ENCODE assay signal across 23 mouse cellular contexts in genomic region chr4:82870931-82871330, GRCm38 (mm10). TPM values are rescaled to one million over a fixed set of nuclear protein-coding genes. Genes with fewer than 3 reads are reported as not detected.
A peak's percentile ranks its signal among the peaks of the same experiment; 100 is the strongest.
DNase-seq lines count a peak whose midpoint lies in the region; ATAC-seq and TF ChIP-seq lines count a peak whose summit lies in the region.
"Had no signal": no experiment of that assay in that cellular context is flagged by ENCODE, and none has a peak within 500 bp of the region (broad histone marks: within the 10 kb centered on the region; RNA-seq: fewer than 3 reads in every experiment).

No protein-coding gene starts in this region.

- H3K27ac ChIP-seq in forebrain, postnatal 0 days (ENCODE audit: low read depth, low read length) = no peak overlapping the region
- H3K27ac ChIP-seq: embryonic facial prominence, embryonic 12.5 days; forebrain, embryonic 15.5 days; heart, embryonic 13.5 days; hindbrain, embryonic 13.5 days; hindbrain, postnatal 0 days had no signal

- H3K9me3 ChIP-seq in forebrain, postnatal 0 days (ENCODE audit: low read length) = no peaks in the 10 kb centered on the region
- H3K9me3 ChIP-seq: embryonic facial prominence, embryonic 12.5 days; forebrain, embryonic 15.5 days; G1E; heart, embryonic 13.5 days; hindbrain, embryonic 13.5 days had no signal

- no peaks in the 10 kb centered on the region for H3K27me3 ChIP-seq in forebrain, postnatal 0 days (ENCODE audit: insufficient read depth, low read length)
- H3K27me3 ChIP-seq: embryonic facial prominence, embryonic 12.5 days; forebrain, embryonic 15.5 days; heart, embryonic 13.5 days; hindbrain, embryonic 13.5 days had no signal

- H3K36me3 ChIP-seq in forebrain, postnatal 0 days (ENCODE audit: insufficient read depth) = no peaks in the 10 kb centered on the region
- H3K36me3 ChIP-seq: embryonic facial prominence, embryonic 12.5 days; forebrain, embryonic 15.5 days; G1E; heart, embryonic 13.5 days; hindbrain, embryonic 13.5 days had no signal

- no peaks in the 10 kb centered on the region for H3K4me1 ChIP-seq in forebrain, postnatal 0 days (ENCODE audit: insufficient read depth)
- H3K4me1 ChIP-seq: embryonic facial prominence, embryonic 12.5 days; forebrain, embryonic 15.5 days; heart, embryonic 13.5 days; hindbrain, embryonic 13.5 days had no signal

- peak; percentile 96 for ATAC-seq in common myeloid progenitor, adult 5-6 weeks (replicated peaks; ENCODE audit: low read depth, poor library complexity, severe bottlenecking)
- ATAC-seq in megakaryocyte progenitor cell, adult 5-6 weeks (replicated peaks; ENCODE audit: poor library complexity) = peak; percentile 90
- no peak for ATAC-seq in forebrain, postnatal 0 days
- ATAC-seq: CD4-positive, CD25-positive, alpha-beta regulatory T cell, adult 4 months; forebrain, embryonic 15.5 days; hindbrain, postnatal 0 days had no signal

- no peak overlapping the region for H3K9ac ChIP-seq in forebrain, postnatal 0 days
- H3K9ac ChIP-seq: embryonic facial prominence, embryonic 12.5 days; forebrain, embryonic 15.5 days; heart, embryonic 13.5 days; hindbrain, embryonic 13.5 days had no signal

- no peak overlapping the region for H3K4me2 ChIP-seq in forebrain, postnatal 0 days (ENCODE audit: low read depth)
- H3K4me2 ChIP-seq: embryonic facial prominence, embryonic 12.5 days; forebrain, embryonic 15.5 days; heart, embryonic 13.5 days; hindbrain, embryonic 13.5 days had no signal

- 91% methylated on average over 6 of the region's 6 CpGs for WGBS in forebrain, postnatal 0 days

- no peak overlapping the region for H3K4me3 ChIP-seq in forebrain, postnatal 0 days (ENCODE audit: low read depth, low read length)
- H3K4me3 ChIP-seq: embryonic facial prominence, embryonic 12.5 days; forebrain, embryonic 15.5 days; heart, embryonic 13.5 days; hindbrain, embryonic 13.5 days had no signal

- DNase-seq in heart, adult 11 months = peak; percentile 76
- DNase-seq in heart, postnatal 4 days = no peak
- DNase-seq in 3134 (ENCODE audit: extremely low read depth, insufficient read length, low spot score) (peak; percentile 36), adipocyte (ENCODE audit: low spot score) (no peak)
- DNase-seq in forebrain, postnatal 0 days = no peak
- DNase-seq: adrenal gland, postnatal 10 days; cerebellum, adult 11-12 months; cerebellum, adult 9-11 months; embryo, embryonic 11 days; gastrocnemius, postnatal 10 days; heart, postnatal 36 days had no signal

- no peak for TF ChIP-seq CTCF in forebrain, postnatal 0 days (IDR thresholded peaks at IDR 0.05; ENCODE audit: low read depth)

RNA-seq across cellular contexts. Expression of gene Zdhhc21, which starts 11.2 kb away (rescaled TPM):
- 10 to 100 TPM; 19.8 to 20.3 TPM for total RNA-seq in heart, postnatal 4 days (2021)
- 16.4 and 21.8 TPM in 2 replicates for total RNA-seq in common myeloid progenitor, adult 5-6 weeks (2017)
- total RNA-seq in megakaryocyte progenitor cell, adult 5-6 weeks (2015) = 30.4 and 34.9 TPM in 2 replicates
- 19.9 and 21.6 TPM in 2 replicates for total RNA-seq in megakaryocyte progenitor cell, adult 5-6 weeks (2017)
- total RNA-seq in forebrain, postnatal 0 days (2014; rRNA removed) = 31.6 and 39.6 TPM in 2 replicates
- polyA plus RNA-seq in forebrain, postnatal 0 days (2015; fragmentation: Nextera tagmentation; extraction: Ambion mirVana) = 6.2 and 11.9 TPM in 2 replicates

RNA-seq across cellular contexts. Expression of gene Cer1, which starts 14.0 kb away (rescaled TPM):
- total RNA-seq in heart, postnatal 4 days (2021) = not detected
- not detected in 2 replicates for total RNA-seq in common myeloid progenitor, adult 5-6 weeks (2017)
- total RNA-seq in megakaryocyte progenitor cell, adult 5-6 weeks (2015) = not detected in 2 replicates
- not detected in 2 replicates for total RNA-seq in megakaryocyte progenitor cell, adult 5-6 weeks (2017)
- total RNA-seq in forebrain, postnatal 0 days (2014; rRNA removed) = 0.15 and 0.19 TPM in 2 replicates
- polyA plus RNA-seq in forebrain, postnatal 0 days (2015; fragmentation: Nextera tagmentation; extraction: Ambion mirVana) = 0.08 TPM in 1 of 2 replicates, not detected in the other
- total RNA-seq: adrenal gland, postnatal 10 days; G1E; gastrocnemius, postnatal 10 days; heart, postnatal 36 days; hindbrain, postnatal 0 days had no signal
- polyA plus RNA-seq: CD4-positive, CD25-positive, alpha-beta regulatory T cell, adult 4 months; forebrain, embryonic 11.5 days; G1E; gonadal fat pad, adult 2 months; heart, postnatal 0 days; hindbrain, embryonic 13.5 days; hindbrain, postnatal 0 days had no signal

Comparison
In these comparisons a context has a peak if more than half of its experiments do, and no peak if none do; other contexts are left out.
1. DNase-seq: peak in heart, adult 11 months (single experiment) and 3134 (single experiment); none in heart, postnatal 4 days (single experiment), forebrain, postnatal 0 days (single experiment) and adipocyte (single experiment).